Mouse (Mus musculus) Patski (cell line): ENCODE data around the gene Orm2. TPM values are rescaled to one million over a fixed set of nuclear protein-coding genes. Genes with fewer than 3 reads are reported as not detected.

Experiments used
- ATAC-seq: fragments of 100-300 bp; one replicate; pipeline ENCODE4 v1.8.0; 2021
- CTCF ChIA-PET: fragments of 350-600 bp; sonication (Branson Sonifier 250); formaldehyde crosslinking; loops from one replicate; lab custom pipeline; 2022; ENCODE audit warnings: inconsistent platforms; lab: Charles Lee
- POLR2A ChIA-PET: fragments of 350-600 bp; sonication (Branson Sonifier 250); formaldehyde crosslinking; loops from one replicate; lab custom pipeline; 2022; ENCODE audit warnings: antibody characterized with exemption, inconsistent platforms; lab: Charles Lee
- DNase-seq: peaks from one replicate; pipeline ENCODE4 v3.0.0-alpha.2; 2011; ENCODE audit warnings: low read depth, low spot score
- H3K27me3 ChIP-seq: fragments of 371-371 bp; one replicate; pipeline ENCODE4 v1.5.1; 2021
- CTCF ChIP-seq: fragments of 100-300 bp; IDR thresholded peaks from one replicate; pipeline ENCODE4 v1.5.1; 2021
- in situ Hi-C: fragments of 300-500 bp; cut with MboI; formaldehyde crosslinking; loops from 3 replicates; pipeline ENCODE4 v1.11.1; 2018; ENCODE audit warnings: low pct_unique_long_range_greater_than_20kb, mixed read lengths
- polyA plus RNA-seq: library from polyadenylated mRNA; unstranded; gene quantifications from one replicate; pipeline ENCODE4 v1.2.3, GENCODE M21; 2021

Orm2 gene
- polyA plus RNA-seq, 1 experiment from 2014 or later, result 1.7 TPM

DNA sequence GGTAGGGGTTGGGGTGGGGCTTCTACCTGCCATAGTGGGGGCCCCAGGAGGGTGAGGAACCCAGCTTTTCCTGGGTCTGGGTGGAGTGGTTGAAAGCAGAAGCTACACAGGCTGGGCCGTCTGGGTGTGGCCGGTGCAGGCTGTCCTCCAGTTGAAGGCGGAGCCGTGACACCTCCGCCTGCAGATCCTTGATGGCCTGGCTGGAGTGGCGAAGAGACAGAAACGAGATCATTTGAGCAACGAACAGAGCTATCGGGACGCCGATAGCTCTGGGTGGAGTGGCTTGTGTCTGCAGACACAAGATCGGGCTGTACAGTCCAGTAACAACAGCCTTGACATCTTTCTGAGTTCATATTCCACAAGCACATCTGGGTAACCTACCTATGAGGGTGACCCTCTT, 12.1 kb downstream of the Orm2 start:
- no peaks in the 10 kb centered on the region for H3K27me3 ChIP-seq
- in situ Hi-C loops, result no loop called here
- POLR2A ChIA-PET, result no interaction called here
- no peak for DNase-seq
- no peak for ATAC-seq
- no peak for TF ChIP-seq CTCF
- CTCF ChIA-PET, result no interaction called here

DNA sequence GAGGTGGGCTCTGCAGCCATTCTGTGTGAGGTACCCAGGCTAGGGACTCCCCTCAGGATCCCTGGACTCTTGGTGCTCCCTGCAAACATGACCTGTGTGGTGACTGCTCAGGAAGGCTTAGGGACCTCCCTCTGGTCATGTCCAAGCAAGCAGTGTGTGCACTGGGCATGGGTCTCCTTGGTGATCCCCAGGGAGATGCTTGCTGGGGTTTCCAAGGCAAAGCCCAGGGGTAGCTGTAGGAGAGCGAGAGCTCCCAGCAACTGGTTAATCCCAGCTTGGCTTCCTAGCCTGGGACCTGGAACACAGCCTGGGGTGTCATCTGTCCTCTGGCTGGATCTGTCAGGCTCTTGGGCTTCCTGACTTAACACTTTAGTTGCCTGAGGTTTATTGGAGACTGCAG, 13.1 kb downstream of the Orm2 start:
- DNase-seq, result no peak

DNA sequence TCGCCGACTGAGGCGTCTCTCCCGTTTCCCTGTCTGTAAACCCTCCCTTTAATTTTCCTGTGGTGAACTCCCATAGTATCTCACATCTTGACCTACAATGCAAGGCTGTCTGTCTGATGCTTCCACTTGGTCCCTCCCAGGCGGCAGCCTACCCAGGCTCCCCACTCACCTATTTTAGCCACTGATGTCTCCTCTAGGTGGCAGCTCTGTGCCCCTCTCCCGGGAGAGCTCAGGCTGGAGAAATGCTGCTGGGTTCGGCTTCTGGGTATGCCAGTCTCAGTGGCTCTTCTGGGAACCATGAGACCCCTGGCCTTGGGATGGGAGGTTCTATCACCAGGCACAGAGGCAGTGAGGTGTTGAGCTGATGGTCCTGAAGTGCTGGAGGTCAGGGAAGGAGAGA, 15.2 kb downstream of the Orm2 start:
- no peak for TF ChIP-seq CTCF
- H3K27me3 ChIP-seq, result no peaks in the 10 kb centered on the region
- ChIA-PET POLR2A (no interaction called here), CTCF (interaction anchor here (1.8 kb wide), 1 partner anchor 31 kb away, joined by 4 read pairs; no protein-coding TSS in a partner anchor)
- ATAC-seq (no peak), DNase-seq (no peak)
- in situ Hi-C loops, result no loop called here

More for the DNA sequence above, 13.1 kb downstream of the Orm2 start:
- ChIA-PET POLR2A (interaction anchor here (0.6 kb wide), 1 partner anchor 51 kb away, joined by 5 read pairs; no protein-coding TSS in a partner anchor), CTCF (no interaction called here)
- no peak for ATAC-seq
- H3K27me3 ChIP-seq, result no peaks in the 10 kb centered on the region
- TF ChIP-seq CTCF, result no peak
- in situ Hi-C loops, result no loop called here

DNA sequence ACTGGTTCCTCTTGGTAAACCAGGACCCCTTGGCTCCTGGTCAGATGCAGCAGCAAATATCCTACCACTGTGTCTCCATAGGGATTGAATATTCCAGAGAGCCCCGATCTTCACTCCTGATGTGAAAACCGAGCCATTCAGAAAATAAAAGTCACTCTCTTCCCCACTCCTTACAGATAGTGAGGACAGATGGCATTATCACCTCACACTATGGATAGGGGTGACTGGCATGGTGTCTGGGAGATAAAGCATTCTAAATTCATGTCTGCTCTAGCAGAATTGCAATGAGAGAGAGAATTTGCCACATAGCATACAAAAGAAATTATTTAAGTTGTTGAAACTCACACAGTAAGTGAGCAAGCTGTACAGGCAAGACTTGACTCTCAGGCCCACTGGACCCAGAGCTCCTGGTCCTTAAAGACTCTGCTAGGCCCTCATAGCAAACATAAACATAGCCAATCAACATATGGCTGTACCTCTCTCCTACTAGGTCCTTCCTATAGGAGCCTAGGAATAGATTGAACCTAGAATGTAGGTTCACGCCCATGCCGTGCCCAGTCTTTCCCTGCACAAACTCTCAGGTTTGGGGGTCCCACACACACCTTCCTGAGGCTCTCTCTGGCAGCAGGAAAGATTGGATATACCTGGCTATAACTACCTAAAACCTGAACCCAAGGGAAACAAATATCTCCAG, 20.6 kb downstream of the Orm2 start:
- TF ChIP-seq CTCF, result no peak
- ATAC-seq (no peak), DNase-seq (no peak)
- H3K27me3 ChIP-seq, result no peaks in the 10 kb centered on the region
- CTCF ChIA-PET, result no interaction called here
- POLR2A ChIA-PET, result no interaction called here
- in situ Hi-C loops, result no loop called here

DNA sequence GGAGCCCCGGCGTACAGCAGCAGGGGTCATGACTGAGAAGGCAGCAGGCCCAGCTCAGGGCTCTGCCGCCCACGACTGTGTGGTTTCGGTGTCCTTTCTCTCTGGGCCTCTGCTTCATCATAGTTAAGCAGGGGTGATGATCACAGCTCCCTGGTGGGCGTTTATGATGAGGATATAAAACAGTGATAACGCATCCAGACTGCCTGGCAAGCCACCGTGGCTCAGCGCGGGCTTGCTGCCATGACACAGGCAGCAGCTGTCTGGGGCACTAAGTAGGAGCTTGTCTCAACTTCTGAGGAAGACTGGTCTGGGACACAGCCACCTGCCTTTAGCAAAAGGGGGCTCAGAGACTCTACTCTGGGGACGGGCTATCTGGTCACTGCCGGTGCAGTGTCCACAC, 21.2 kb downstream of the Orm2 start:
- no peaks in the 10 kb centered on the region for H3K27me3 ChIP-seq
- POLR2A ChIA-PET, result no interaction called here
- in situ Hi-C loops, result no loop called here
- no peak for TF ChIP-seq CTCF
- DNase-seq (no peak), ATAC-seq (no peak)
- CTCF ChIA-PET, result no interaction called here

DNA sequence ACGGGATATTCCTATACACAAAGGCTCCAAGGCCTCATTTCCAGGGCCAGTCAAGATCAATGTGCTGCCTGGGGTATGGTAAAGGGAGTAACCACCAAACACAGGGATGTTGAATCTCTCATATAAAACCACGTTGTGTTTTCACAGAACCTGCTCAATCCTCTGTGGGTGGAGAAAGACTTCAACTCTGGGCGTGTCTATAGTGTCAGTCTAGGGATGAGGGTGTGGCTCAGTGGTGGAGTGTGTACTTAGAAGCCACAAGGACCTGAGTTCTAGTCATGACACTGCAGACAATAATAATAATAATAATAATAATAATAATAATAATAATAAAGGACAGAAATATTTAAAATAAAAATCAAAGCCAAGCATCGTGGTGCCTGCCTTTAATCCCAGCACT, 22.0 kb downstream of the Orm2 start:
- no peak for DNase-seq
- no peak for ATAC-seq
- CTCF ChIA-PET, result no interaction called here
- TF ChIP-seq CTCF, result no peak
- POLR2A ChIA-PET, result interaction anchor here (0.7 kb wide), 1 partner anchor 352 kb away, joined by 3 read pairs; no protein-coding TSS in a partner anchor
- no peaks in the 10 kb centered on the region for H3K27me3 ChIP-seq
- in situ Hi-C loops, result no loop called here

DNA sequence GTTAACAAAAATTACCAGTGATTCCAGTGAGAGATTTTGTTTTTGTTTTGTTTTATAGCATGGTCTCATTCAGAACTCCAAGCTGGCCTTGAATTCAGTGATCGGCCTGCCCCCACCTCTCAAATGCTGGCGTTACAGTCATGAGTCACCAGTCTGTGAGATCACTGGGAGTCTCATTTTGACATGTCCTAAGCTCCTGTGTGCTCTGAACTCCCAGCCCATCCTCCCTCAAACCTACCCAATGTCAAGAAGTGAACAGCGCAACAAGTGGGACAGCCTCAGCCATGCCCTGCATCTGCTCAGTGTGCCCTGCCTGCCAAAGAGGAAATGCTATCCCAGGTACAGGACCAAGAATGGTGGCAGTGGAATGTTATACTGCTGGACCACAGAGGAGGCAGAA, 23.0 kb downstream of the Orm2 start:
- ATAC-seq (no peak), DNase-seq (no peak)
- in situ Hi-C loops, result no loop called here
- no peak for TF ChIP-seq CTCF
- ChIA-PET POLR2A (no interaction called here), CTCF (no interaction called here)
- no peaks in the 10 kb centered on the region for H3K27me3 ChIP-seq

DNA sequence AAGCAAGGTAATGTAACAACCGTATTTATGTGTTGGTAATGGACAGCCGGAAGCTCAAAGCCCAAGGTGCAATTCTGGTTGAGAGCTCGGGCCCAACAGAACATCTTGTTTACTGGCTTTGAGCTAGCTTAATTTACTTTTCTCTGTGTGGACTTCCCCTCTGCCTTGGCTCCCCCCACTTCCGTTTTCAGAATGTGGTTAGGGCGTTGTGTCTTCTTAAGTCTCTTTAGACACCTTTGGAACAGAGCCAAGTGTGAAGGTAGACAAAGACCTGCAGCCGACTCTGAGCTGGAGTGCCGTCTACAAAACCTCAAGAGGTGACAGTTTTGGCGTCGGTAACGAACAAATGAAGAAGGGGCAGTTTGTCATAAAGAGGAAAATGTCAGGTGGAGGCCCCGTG, 23.5 kb downstream of the Orm2 start:
- TF ChIP-seq CTCF, result no peak
- in situ Hi-C loops, result no loop called here
- DNase-seq, result no peak
- no peaks in the 10 kb centered on the region for H3K27me3 ChIP-seq
- POLR2A ChIA-PET, result no interaction called here
- CTCF ChIA-PET, result no interaction called here
- ATAC-seq, result no peak

DNA sequence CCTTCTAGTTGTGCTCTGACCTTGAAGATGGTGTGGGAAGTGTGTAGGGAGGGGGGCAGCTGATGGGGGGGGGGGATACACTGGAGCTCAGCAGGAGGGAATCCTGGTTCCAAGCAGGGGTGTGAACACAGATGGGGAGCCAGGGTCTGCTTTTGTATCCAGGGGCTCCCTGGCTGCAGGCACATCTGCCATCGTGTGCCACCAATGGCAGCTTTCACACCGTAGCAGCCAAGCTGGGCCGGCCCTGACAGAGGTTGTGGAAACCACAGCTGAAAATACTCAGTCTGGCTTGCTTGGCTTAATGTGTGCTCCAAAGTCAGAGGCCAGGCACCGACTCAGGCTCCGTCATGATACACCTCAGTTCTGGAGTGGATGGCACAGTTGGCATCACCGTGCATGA, 25.8 kb downstream of the Orm2 start:
- ChIA-PET POLR2A (no interaction called here), CTCF (interaction anchor here (0.6 kb wide), 1 partner anchor 95 kb away, joined by 3 read pairs; no protein-coding TSS in a partner anchor)
- in situ Hi-C loops, result no loop called here
- DNase-seq, result no peak
- ATAC-seq, result no peak
- H3K27me3 ChIP-seq, result no peaks in the 10 kb centered on the region
- no peak for TF ChIP-seq CTCF

DNA sequence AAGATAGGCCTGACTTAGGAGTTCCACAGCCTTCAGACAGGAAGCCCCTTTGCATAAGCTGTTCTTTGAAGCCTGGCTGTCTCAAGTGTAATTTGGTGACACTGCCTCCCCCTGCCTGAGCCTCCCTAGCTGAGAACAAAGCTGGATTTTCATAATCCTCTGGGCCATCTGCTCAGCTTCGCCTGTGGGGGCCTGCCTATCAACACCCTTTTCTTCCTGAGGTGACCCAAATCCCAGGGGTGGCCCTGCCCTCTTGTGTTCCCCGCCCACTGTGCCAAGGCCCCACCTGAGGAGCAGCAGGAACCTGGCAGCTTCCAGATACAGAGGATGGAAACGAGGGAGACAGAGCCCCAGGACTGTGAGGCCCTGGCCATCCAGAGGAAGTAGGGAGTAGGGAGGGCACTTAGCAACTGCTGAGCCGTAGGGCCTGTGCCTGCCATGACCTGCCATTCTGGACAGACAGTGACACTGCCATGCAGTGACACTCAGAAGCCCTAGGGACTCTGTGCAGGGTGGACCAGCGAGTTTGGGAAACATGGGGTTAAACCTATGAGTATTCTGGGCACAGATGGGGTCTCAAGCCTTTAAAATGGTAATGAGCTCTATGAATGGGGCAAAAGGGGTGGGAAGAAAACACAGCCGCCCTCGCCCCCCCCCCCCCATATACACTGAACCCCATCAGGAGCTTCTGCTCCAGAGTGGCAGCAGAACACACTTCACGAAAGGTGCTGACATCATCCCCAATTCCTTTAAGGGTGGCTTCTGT, 27.1 kb downstream of the Orm2 start:
- TF ChIP-seq CTCF, result no peak
- DNase-seq, result no peak
- no peak for ATAC-seq
- no peaks in the 10 kb centered on the region for H3K27me3 ChIP-seq
- ChIA-PET CTCF (interaction anchor here (1.7 kb wide), 1 partner anchor 13 kb away, joined by 7 read pairs; no protein-coding TSS in a partner anchor), POLR2A (no interaction called here)
- in situ Hi-C loops, result no loop called here

DNA sequence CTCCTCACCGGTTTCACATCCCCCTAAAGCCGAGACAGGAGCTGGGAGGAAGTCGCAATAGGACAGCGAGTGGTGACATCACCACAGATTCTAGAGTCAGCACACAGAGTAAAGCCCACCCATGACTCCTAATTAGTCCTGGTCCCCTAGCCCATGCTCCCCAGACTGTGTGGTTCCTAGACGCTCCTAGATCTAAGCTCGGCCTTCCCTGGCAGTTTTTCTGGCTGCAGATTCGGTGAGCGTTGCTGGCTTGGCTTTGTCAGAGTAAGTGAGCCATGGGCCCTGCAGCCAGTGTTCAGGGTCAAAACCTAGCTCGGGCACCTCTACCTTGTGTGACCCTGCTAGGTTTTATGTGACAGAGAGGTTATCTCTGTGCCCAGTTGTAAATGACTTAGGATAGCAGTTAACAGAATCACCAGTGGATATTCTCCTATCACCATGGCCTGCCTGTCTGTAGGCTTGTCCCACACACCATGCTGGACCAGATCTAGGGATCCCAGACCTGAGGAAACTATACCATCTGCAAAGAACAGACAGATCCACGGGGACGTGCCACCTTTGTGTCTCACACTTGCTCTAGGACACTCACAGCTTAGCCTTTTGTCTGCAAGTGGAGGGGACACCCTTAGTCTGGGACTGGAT, 27.8 kb downstream of the Orm2 start:
- ChIA-PET POLR2A (no interaction called here), CTCF (interaction anchor here (1.7 kb wide), 1 partner anchor 12 kb away, joined by 7 read pairs; no protein-coding TSS in a partner anchor)
- no peaks in the 10 kb centered on the region for H3K27me3 ChIP-seq
- no peak for DNase-seq
- ATAC-seq, result no peak
- no peak for TF ChIP-seq CTCF
- in situ Hi-C loops, result no loop called here
